Mouse (Mus musculus) brain, embryonic 14.5 days (tissue): Measurements from ENCODE around the gene Krt12.

Experiments
- CTCF ChIP-seq: fragments of 200-500 bp; IDR thresholded peaks from 2 replicates; pipeline ENCODE4 v1.5.1; 2012; ENCODE audit warnings: inconsistent platforms, mild to moderate bottlenecking, moderate library complexity, borderline replicate concordance; ENCODE audit not compliant: insufficient read depth, insufficient read length; ENCODE audit errors: extremely low read depth
- POLR2A ChIP-seq: fragments of 200-500 bp; IDR thresholded peaks from 2 replicates; pipeline ENCODE4 v1.6.1; 2012; ENCODE audit warnings: mild to moderate bottlenecking, inconsistent platforms, borderline replicate concordance; ENCODE audit not compliant: poor library complexity, insufficient read depth, insufficient read length, severe bottlenecking; ENCODE audit errors: extremely low read depth

DNA sequence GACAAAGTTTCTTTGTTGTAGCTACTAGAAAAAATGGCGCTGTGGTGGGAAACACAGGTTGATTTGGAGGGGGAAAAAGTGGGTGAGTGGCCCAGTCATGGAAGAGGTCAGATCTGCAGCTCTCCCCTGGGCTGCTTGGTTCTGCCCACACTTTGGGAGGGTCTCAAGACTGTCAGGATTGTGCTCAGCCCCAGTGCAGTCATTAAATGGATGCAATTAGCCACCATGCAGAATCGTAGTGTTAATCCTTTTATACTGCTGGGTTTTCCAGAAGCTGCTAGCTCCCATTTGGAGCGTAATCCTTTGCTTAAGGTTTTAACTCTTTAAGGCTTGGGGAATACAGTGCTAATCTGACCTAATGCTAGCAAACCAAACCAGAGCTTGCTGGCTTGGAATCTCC lies 26.0 kb downstream of the Krt12 start:
- TF ChIP-seq POLR2A (no peak), CTCF (no peak)
